Mouse (Mus musculus): ENCODE measurements around the gene Tuft1.
"Not testable (repeated sequence)": the region's sequence is repeated elsewhere in the genome, so short reads cannot be mapped to it uniquely, and the experiment has no call there.

Tuft1 gene

DNA sequence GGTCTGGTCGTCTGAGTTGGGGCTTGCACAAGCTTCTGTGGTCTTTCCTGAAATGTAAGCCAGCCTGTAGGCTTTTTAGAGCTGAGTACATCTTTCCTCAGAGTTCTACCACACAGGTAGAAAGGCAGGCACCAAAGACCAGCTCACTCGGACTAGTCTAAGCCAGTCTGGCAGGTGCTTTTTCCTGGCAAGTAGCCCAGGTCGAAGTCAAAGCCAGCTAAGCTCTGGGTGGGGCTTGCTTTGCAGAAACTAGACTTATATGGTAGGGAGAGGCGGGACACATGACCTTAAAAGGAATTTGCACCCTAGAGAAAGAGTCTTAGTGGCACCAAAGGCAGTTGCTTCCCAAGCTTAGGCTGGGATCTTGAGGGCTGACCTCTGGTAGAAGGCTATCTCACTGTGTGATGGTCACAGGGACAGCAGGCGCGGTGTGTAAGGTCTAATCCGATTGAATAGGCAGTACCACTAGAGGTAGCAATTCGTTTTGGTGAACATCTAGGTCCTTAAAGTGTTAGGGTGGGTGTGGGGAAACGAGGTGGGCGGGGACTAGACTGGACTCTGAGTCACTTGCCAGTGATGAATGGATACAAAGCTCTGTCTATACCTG, 573 bp upstream of the Tuft1 start:
- not testable (repeated sequence) for DNase-seq (ENCODE audit: low spot score in 2 of 2)

DNA sequence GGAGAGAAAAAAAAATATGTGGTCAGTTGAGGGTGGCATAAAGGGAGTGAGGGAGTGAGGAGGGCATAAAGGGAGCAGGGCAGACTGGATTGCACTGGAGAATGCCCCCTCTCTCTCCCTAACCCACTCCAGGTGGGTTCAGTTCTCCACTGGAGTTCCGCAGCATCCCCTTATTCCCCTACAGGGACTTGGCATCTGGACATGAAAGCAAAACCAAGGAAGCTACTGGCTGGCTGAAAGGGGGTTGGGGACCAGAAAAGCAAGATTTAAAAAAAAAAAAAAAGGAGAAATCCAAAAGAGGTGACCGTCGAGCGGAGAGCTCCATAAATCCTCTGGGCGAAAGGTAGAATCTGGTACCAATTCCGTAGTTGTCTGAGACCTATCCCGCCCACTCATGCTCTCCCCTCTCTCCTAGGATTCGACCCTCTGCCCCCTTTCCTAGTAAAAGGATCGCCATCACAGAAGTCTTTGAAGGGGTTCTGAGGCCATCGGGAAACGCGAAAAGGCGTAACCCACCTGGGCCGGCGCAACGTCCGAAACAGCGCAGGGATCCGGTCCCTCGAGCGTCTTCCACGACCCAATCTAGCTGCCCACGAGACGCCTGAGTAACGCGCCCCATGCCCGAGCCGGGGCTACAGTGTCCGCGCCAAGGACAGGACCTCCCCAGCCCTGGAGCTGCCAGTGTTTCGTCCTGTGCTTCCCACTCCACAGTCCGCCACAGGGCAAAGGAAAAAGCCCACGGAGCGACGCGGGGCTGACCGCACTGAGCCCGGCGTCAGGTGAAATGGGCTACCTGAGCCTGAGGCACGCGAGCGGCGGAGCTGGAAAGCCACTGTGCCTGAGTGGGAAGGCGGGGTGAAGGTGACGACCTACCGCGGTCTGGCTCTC, 576 bp downstream of the Tuft1 start:
- DNase-seq (ENCODE audit: low spot score in 2 of 2): not testable (repeated sequence)

DNA sequence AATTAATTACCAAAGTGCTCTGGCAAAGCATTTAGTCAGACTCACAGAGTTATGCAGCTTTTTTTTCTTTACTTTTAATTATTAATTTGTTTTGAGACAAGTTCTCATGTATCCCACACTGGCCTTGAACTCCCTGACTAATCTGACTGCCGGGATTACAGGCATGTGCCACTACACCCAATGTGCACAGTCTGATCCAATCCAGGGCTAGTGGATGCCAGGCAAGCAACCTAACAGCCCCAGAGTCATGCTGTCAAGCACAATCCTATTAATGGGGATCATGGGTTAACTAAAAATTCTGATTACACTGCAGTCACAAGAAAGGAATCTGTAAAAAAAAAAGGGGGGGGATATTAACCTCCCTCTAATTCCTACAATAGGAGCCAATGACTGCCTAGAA, 4.7 kb downstream of the Tuft1 start:
- not testable (repeated sequence) for DNase-seq (ENCODE audit: low spot score in 2 of 2)

DNA sequence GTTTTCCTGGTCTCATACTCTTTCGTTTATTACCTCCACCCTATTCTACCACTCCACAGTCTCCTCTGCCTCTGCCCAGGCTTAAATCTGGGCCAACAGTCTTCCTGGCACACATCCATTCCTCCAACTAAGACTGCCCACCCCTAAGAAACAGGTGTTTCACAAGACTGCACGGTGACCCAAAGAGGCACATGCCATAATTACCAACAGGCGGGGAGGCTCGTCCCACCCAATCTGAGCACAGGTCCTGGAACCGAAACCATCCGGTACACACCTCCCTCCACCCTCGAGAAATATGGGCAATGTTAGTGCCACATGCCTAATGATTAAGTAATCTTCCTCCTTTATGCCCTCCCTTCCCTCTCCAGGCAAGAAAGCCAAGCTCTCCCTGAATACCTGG, 8.3 kb downstream of the Tuft1 start:
- DNase-seq (ENCODE audit: low spot score in 2 of 2): no peak

DNA sequence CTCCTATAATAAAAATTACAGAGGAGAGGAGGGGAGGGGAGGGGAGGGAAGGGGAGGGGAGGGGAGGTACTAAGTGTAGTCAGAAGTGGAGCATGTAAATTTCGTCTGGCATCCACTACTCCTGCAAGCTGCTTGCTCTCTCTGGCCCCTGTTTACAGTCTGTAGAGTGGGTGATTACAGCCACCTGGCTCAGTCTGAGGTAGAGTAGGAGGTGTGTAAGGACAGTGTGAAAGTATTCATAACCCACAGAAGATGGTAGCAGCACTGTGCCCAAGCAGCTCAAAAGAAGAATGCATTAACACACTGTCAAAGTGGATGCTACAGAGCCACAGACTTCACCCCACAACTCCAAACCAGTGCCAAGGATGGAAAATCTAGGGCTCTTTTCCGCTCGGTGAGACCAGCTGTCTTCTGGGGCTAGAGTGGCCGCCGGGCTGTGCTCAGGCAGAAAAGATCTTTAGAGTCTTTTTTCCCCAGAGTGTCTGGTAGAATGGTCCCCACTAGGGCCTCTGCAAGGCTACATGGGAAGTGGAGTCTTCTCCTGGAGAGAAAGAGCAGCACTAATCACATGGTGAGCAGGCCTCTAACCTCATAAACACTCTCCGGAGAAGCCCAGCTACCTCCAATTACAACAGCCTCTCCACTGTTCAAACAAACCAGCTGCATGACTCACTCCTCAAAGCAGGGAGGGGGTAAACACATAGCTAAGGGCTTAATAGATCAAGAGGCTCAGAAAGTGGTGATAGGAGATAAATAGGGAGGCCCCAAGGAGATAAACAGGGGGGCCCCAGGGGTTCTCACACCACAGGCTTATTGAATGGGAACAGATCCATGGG, 9.7 kb downstream of the Tuft1 start:
- no peak for DNase-seq (ENCODE audit: low spot score in 2 of 2)

DNA sequence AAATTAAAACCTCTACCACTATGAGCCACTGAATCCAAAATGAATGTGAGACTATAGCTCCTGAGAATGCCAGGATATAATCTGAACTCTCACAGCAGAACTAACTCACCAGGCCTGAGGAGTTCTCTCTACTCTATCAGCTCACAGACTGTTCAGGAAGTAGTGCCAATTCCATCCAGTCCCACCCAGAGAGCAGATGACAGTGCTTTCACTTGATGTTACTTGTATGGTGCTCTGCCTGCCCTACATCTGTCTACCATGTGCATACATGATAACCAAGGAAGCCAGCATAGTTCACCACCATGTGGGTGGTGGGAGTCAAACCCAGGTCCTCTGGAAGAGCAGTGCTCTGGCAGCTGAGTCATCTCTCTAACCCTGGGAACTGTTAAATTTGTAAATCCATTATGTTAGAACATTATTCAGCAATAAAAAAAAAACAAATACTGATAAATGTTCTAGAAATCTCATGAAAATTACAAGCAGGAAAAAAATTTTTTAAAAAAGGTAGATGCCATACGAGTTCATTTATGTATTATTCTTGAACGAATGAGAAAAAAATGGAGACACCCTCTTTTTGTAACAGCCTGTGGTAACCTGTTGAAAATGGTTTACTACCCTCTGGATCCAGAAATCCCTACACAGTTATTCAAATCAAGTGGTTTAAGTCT, 16.0 kb downstream of the Tuft1 start, which contains the start of gene Gm10972:
Gene Gm10972 (plus strand): TSS at position 618 of the 668 bp plus-strand sequence.
- not testable (repeated sequence) for DNase-seq (ENCODE audit: low spot score in 2 of 2)

DNA sequence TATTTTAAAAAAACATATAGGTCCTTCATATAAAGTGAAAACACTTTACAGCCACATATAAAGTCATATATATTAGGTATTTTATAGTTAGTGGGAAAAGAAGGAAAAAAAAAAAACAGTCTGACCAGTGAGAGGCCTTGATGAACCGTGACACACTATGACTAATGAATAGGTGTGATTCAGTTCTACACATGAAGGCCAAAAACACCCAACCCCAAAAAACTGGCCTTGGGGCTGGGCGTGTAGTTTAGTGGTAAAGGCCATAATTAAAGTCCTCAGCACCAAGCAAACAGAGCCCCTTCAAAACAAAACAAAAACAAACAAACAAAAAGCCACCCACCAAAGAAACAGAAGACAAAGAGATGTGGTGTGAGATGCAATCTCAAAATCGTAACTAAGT, 28.8 kb downstream of the Tuft1 start:
- DNase-seq (ENCODE audit: low spot score in 2 of 2): no peak

DNA sequence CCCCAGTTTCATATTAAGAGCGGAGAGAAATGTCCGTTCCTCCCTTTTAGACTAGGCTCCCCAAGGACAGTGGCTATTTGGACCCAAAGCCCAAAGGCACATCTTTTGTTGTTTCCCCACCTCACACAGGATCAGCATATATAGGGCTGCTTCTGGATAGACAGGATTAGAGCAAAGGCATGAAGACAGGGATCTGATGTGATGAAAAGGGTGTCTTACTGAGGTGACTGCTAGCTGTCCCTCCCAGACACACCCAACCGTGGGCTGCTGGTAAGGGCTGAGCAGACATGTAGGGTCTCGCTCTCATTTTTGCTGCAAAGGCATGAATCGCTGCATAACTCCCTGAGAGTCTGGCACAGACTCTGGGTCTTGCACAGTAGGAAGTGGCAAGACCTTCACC, 30.0 kb downstream of the Tuft1 start:
- DNase-seq (ENCODE audit: low spot score in 2 of 2): no peak

DNA sequence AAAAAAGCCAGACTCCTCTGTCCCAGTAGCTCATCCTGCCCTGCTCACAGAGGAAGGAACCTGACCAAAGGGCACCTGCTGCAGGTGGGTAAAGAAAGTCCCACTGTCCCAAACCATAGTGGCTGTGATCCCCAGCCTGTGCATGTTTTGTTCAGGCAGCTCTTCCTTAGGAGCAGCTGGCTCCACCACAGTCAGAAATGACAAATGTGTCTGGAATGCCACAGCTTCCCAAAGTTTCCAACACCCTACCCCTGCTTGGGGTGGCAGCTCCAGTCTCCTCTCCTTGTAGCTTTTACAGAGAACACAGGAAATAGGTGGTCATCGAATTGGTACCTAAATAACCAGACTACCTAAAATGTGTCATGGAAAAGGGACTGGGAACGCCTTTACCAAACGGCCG, 34.4 kb downstream of the Tuft1 start:
- DNase-seq (ENCODE audit: low spot score in 2 of 2): no peak

DNA sequence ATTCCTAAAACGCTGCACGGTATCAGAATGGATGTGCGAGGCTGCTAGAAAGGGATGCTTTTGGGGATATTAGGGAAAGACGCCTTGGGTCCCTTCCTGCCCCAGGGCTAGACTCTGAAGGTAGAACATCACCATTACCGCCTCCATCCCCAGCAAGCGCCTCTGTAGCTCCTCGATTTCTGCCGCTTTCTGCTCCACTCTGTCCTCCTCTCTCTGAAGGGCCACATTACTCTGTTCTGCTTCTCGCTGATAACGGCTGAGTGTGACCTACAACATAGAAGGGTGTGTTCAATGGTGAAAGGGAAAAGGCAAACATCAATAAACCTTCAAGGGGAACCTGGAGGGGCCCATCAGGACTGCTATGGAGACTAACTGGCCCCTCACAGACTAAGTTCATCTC, 36.1 kb downstream of the Tuft1 start:
- no peak for DNase-seq (ENCODE audit: low spot score in 2 of 2)

DNA sequence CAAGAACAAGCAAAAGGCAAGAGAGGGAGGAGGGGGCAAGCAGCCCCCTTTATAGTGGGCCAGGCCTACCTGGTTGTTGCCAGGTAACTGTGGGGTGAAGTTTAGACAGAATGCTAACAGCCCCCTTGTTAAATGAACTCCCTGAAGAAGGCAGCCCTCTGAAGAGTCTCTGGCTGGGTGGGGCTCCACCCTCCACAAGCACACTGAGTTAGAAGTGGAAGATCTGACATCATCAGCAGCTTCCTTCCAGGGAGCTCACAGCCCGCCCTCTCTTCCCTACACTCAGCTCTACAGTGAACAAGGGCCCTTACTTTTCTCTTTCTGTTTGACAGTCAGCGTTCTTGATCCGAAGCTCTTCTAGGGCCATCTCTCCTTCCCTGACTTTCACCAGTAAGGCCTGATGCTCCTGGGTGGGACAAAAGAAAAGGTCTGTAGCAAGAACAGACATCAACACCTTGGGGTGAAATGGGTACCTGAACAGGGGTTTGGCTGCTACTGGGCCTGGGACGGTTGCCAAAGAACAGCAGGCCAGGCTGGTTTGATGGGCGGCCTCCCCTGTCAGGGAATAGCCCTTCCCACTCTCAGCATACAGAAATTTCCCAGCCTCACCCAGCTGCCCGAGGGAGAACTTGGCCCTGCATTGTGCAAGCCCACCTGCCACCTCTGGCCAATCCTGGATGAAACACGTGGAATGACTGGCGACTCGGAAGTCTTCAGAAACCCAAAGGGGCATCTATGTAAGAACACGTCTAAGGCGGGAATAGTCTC, 36.7 kb downstream of the Tuft1 start:
- DNase-seq (ENCODE audit: low spot score in 2 of 2): no peak

DNA sequence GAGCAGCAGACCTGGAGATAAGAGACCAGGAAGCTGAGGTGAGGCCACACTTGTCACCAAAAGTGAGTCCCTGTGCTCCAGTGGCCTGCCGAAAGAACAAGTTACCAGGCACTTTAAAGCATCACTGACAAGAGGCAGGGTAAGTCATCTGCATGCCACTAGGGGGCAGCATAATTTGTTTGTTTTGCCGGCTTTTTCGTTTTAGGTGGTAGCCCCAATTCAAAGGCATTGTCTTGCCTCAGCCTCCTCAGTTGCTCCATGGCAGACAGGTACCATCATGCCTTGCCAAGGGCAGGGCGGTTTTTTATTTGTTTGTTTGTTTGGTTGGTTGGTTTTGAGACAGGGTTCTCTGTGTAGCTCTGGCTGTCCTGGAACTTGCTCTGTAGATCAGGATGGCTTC, 42.0 kb downstream of the Tuft1 start:
- peak; percentile 52 to 80 for DNase-seq (ENCODE audit: low spot score in 2 of 2)

DNA sequence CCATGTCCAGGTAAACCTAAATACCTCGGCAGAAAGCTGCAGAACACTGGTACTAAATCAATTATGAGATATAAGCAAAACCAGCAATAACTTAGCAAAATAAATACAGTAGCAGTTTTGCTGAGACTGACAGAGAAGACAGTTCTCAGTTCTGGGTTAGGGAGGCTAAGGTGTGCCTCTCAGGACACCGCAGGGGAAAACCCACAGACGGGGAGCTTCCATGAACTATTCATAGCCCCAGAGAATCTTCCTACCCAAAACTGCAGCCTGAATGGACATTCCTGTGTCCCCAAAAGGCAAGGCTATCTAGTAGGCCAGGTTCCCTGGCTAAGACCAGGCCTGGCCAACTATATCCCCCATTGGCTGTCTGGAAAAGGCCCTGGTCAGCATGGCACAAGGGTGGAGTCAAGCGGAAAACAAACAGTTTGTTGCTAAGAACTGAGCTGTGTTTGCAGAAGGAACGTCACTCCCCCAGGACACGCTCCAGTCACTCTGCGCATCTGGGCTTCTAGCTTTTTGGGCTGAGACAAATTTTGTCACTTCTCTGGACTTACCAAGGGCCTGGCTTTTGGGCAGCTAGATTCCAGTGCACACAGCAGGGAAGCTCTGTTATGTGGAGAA, 45.3 kb downstream of the Tuft1 start:
- DNase-seq (ENCODE audit: low spot score in 2 of 2): no peak

DNA sequence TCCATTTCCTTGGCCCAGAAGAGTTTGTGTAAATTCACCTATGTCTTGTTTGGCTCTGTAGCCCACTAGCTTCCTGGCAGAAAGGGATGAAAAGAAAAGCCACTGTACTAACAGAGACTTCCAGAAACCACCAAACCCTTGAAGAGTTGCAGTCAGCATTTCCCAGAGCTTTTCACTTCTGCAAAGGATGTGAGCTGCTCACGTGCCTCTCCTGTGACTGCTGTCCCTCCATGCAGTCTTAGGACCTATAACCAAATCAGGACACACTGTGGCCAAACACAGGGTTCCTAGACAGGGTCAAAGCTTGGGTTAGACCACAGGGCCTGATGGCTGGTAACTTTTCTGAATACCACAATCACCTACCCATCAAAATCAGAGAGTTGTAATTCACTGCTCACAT, 46.4 kb downstream of the Tuft1 start:
- no peak for DNase-seq (ENCODE audit: low spot score in 2 of 2)

DNA sequence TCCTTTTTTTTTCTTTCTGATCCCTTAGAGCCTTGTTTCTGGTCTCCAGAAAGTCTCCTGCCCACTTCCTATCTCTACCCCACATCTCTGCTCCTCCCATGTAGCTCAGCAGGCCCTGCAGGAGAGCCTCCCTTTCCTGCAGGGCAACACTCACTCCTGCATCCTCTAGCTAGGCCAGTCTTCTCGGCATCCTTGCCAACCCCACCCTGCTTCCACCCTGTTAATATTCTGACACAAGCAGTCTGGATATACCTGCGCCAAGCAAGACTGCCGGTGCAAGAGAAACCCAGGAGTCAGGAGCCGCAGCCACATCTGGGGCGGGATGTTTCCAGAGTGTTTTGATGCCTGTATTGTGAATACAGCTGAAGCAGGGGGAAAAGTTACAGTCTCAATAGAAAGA, 46.8 kb downstream of the Tuft1 start:
- DNase-seq (ENCODE audit: low spot score in 2 of 2): no peak

DNA sequence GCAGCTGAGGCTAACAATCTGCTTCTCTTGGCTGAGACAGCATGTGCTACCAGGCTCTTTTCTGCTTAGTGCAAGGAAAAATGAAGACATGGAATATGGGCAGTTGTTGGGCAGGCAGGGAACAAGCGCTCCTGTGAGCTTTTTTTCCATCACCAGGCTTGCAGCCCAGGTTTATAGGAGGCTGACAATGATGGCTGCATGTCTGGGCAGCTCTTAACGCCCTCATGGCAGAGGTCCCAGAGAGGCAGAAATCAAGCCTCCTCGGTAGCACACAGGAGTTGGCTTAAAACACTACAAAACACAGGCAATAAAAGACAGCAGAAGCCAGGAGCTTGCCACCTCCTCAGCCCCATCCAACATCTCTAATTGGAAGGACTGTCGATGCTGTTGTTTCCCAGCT, 47.3 kb downstream of the Tuft1 start:
- DNase-seq (ENCODE audit: low spot score in 2 of 2): no peak

DNA sequence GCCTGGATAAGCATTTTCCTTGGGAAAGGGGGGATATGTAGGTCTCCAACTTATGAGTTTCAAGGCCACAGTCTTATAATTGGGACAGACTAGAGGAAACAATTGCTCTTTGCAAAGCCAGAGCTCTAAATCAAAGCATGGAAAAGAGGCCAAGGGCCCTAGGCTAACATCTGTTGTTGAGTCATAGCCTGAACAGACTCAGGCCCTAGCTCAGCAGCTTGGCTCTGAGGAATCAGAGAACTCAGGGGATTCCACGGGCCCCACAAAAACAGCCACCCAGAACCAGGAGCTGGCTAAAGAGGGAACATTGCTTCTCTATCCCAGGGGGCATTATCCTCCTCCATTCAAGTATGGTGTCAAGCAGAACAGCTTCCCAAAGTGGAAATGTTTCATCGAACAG, 48.1 kb downstream of the Tuft1 start:
- DNase-seq (ENCODE audit: low spot score in 2 of 2): no peak

DNA sequence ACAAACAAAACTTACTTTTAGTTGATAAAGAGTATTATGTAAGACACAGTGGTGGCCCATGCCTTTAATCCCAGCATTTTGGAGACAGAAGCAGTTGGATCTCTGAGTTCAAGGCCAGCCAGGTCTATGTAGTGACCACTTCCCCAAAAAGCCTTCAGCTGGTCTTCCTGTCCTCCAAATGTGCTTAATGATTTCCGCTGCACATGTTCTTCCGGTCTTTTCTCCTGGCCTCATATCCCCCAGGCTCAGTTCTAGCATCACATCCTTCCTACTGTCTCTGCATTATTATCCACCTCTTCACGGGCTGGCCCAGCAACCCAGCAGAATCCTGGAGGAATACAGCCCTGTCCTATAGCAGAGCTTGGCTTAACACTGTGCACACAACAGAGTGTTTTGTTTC, 49.1 kb downstream of the Tuft1 start:
- DNase-seq (ENCODE audit: low spot score in 2 of 2): no peak

DNA sequence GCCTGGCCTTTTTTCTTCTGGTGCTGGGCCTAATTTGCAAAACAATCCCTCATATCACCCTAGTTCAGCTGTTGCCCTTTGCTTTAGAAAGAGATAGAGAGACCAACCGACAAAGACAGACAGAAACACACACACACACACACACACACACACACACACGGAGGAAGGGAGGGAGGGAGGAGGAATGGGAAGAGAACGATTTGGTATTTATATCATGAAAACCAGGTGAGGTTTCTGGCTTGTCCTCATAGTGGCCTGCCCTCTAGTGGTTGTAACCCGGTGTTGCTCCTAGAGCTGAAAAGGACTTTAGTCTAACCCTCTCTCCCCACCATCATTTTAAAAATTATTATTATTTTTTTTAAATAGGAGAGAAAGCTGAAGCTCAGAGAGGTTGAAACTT, 56.7 kb downstream of the Tuft1 start:
- DNase-seq (ENCODE audit: low spot score in 2 of 2): peak; percentile 51 to 77

DNA sequence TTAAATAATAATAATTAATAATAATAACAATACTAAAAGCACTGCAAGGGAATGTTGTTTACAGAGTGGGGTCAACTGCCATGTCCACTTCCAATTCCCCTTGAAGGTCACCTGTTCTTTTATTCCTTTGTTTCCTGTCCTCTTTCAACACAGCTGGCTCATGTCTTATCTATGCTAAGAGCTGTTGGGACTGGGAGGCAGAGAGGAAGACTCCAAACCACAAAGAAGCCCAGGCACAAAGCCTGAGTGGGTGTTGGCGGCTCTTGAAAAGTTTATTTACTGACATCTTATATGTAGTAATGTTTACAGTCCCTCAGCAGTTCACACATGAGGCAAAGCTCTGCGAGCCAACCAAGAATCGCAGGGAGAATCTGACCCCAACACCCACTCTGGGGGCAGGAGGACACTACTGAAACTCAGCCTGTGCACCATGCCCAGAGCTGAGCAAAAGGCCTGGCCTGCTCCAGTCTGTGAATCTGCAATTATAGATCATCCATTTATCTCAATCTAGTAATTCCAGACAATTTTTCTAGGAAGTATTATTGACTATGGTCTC, 61.4 kb downstream of the Tuft1 start:
- DNase-seq (ENCODE audit: low spot score in 2 of 2): no peak
